Mouse (Mus musculus): Measurements from ENCODE around the gene Gm10192. TPM values are rescaled to one million over a fixed set of nuclear protein-coding genes. Genes with fewer than 3 reads are reported as not detected.

Gm10192 gene
- polyA plus RNA-seq, 1 experiment from 2014 or later: not detected

DNA sequence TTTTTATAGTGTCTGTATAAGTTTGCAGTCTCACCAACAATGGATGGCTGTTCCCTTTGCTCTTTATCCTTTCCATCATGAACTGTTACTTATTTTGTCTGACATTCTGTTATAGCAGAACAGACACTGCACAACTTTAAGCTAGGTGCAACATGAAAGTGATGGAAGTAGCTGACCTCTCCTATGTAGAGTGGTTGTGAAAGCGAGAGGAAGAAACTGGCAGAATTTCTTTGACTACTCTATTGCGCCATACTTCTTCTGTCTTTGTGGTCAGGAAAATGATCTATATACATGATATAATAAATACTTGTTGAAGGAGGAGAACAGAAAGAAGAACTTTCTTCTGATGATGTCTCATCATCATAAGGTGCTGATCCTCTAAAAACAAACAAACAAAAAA is 40.5 kb downstream of the Gm10192 start:
- Histone ChIP-seq H3K27me3 (replicated peaks) (no peaks in the 10 kb centered on the region), H3K4me3 (replicated peaks) (no peak overlapping the region), H3K4me1 (no peaks in the 10 kb centered on the region), H3K36me3 (no peaks in the 10 kb centered on the region), H3K4me2 (no peak overlapping the region), H3K9me3 (replicated peaks) (no peaks in the 10 kb centered on the region), H3K27ac (replicated peaks) (no peak overlapping the region), H3K9ac (replicated peaks) (no peak overlapping the region)
- ATAC-seq (ENCODE audit: low FRiP score): no peak
- 97% methylated on average over 2 of the region's 2 CpGs for WGBS

Data from neural tube, embryonic 15.5 days (tissue).